Mouse (Mus musculus): ENCODE measurements around the gene Snx30. TPM values are rescaled to one million over a fixed set of nuclear protein-coding genes. Genes with fewer than 3 reads are reported as not detected.

Gene Snx30
- polyA plus RNA-seq, 1 experiment = 16.0 TPM

- TF ChIP-seq CTCF (IDR thresholded peaks at IDR 0.05; ENCODE audit: borderline replicate concordance, extremely low read depth, insufficient read depth, insufficient read length) (no peak), POLR2A (IDR thresholded peaks at IDR 0.05; ENCODE audit: borderline replicate concordance, extremely low read depth, insufficient read depth, insufficient read length, poor library complexity, severe bottlenecking) (no peak)
- no peak for DNase-seq (ENCODE audit: low read depth)
Measured at GRCm38 (mm10) chr4:59814094-59814493, 8.5 kb downstream of the Snx30 start.

GRCm38 (mm10) chr4:59815121-59815810 is 9.6 kb downstream of the Snx30 start:
- no peak for DNase-seq (ENCODE audit: low read depth)
- TF ChIP-seq POLR2A (IDR thresholded peaks at IDR 0.05; ENCODE audit: borderline replicate concordance, extremely low read depth, insufficient read depth, insufficient read length, poor library complexity, severe bottlenecking) (no peak), CTCF (IDR thresholded peaks at IDR 0.05; ENCODE audit: borderline replicate concordance, extremely low read depth, insufficient read depth, insufficient read length) (no peak)

DNA sequence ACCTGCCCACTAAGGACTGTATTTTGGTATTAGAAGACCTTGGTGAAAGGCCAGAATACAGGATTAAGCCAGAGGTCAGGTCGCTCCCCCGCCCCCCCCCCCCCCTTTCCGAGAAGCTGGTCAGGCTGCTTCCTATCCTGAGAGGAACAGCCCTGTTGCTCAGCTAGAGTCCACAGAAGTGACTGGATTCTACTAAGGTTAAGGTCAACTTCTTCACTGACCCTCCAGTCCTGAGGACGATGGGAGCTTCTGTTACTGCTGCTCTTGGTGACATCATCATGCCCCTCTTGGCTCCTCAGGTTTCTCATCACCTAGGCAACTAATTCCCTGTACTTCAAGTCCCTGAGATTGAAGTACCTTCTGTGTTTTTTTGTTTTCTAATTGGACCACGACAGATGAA is 10.4 kb downstream of the Snx30 start:
- no peak for TF ChIP-seq CTCF (IDR thresholded peaks at IDR 0.05; ENCODE audit: borderline replicate concordance, extremely low read depth, insufficient read depth, insufficient read length)
- no peak for TF ChIP-seq POLR2A (IDR thresholded peaks at IDR 0.05; ENCODE audit: borderline replicate concordance, extremely low read depth, insufficient read depth, insufficient read length, poor library complexity, severe bottlenecking)
- DNase-seq (ENCODE audit: low read depth) = no peak

GRCm38 (mm10) chr4:59816477-59816876 is 10.8 kb downstream of the Snx30 start:
- TF ChIP-seq CTCF (IDR thresholded peaks at IDR 0.05; ENCODE audit: borderline replicate concordance, extremely low read depth, insufficient read depth, insufficient read length) = no peak
- no peak for TF ChIP-seq POLR2A (IDR thresholded peaks at IDR 0.05; ENCODE audit: borderline replicate concordance, extremely low read depth, insufficient read depth, insufficient read length, poor library complexity, severe bottlenecking)
- DNase-seq (ENCODE audit: low read depth) = no peak

DNA sequence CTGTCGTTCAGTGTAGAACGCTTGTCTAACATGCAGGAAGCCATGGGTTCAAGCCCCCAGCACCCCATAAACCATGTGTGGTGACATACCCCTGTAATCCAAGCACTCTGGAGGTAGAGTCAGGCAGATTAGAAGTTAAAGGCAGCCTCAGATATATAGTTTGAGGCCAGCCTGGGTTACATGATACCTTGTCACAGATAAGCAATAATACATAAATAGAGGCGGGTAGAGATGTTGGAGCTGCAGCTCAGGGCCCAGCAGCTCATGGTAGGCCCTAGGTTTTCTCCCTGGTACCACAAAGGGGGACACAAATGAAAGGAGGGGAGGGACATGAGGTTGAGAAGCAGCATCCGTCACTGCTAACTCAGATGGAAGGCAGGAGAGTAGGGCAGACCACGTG is 12.2 kb downstream of the Snx30 start:
- DNase-seq (ENCODE audit: low read depth) = no peak
- no peak for TF ChIP-seq CTCF (IDR thresholded peaks at IDR 0.05; ENCODE audit: borderline replicate concordance, extremely low read depth, insufficient read depth, insufficient read length)
- TF ChIP-seq POLR2A (IDR thresholded peaks at IDR 0.05; ENCODE audit: borderline replicate concordance, extremely low read depth, insufficient read depth, insufficient read length, poor library complexity, severe bottlenecking) = no peak

GRCm38 (mm10) chr4:59818498-59818897 is 12.9 kb downstream of the Snx30 start:
- no peak for DNase-seq (ENCODE audit: low read depth)
- TF ChIP-seq CTCF (IDR thresholded peaks at IDR 0.05; ENCODE audit: borderline replicate concordance, extremely low read depth, insufficient read depth, insufficient read length) (no peak), POLR2A (IDR thresholded peaks at IDR 0.05; ENCODE audit: borderline replicate concordance, extremely low read depth, insufficient read depth, insufficient read length, poor library complexity, severe bottlenecking) (no peak)

DNA sequence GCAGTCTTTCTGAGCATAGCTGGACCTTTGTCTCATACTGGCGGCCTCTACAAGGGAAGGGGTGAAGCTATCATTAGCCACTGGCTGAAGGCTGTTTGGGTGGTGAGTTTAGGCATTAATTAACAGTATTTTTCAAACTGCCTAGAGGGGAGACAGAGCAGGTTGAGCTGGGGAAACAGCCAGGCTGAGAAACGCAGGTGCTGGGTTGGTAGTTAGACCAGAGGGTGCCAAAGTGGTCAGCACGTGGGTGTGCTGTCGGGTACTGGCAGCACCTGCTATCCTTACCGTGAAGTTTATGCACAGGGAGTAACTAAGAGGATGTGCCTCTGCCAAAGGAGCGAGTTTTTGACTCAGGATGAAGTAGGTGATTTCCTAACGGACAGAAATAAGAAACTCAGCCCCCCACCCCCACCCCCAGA is 13.4 kb downstream of the Snx30 start:
- TF ChIP-seq POLR2A (IDR thresholded peaks at IDR 0.05; ENCODE audit: borderline replicate concordance, extremely low read depth, insufficient read depth, insufficient read length, poor library complexity, severe bottlenecking) (no peak), CTCF (IDR thresholded peaks at IDR 0.05; ENCODE audit: borderline replicate concordance, extremely low read depth, insufficient read depth, insufficient read length) (no peak)
- peak; percentile 85 for DNase-seq (ENCODE audit: low read depth)

GRCm38 (mm10) chr4:59819477-59820022 is 13.9 kb downstream of the Snx30 start:
- DNase-seq (ENCODE audit: low read depth) = peak; percentile 92
- TF ChIP-seq CTCF (IDR thresholded peaks at IDR 0.05; ENCODE audit: borderline replicate concordance, extremely low read depth, insufficient read depth, insufficient read length) (no peak), POLR2A (IDR thresholded peaks at IDR 0.05; ENCODE audit: borderline replicate concordance, extremely low read depth, insufficient read depth, insufficient read length, poor library complexity, severe bottlenecking) (no peak)

- no peak for TF ChIP-seq POLR2A (IDR thresholded peaks at IDR 0.05; ENCODE audit: borderline replicate concordance, extremely low read depth, insufficient read depth, insufficient read length, poor library complexity, severe bottlenecking)
- TF ChIP-seq CTCF (IDR thresholded peaks at IDR 0.05; ENCODE audit: borderline replicate concordance, extremely low read depth, insufficient read depth, insufficient read length) = no peak
- no peak for DNase-seq (ENCODE audit: low read depth)
Measured at GRCm38 (mm10) chr4:59821516-59821915, 15.9 kb downstream of the Snx30 start.

- no peak for DNase-seq (ENCODE audit: low read depth)
- no peak for TF ChIP-seq POLR2A (IDR thresholded peaks at IDR 0.05; ENCODE audit: borderline replicate concordance, extremely low read depth, insufficient read depth, insufficient read length, poor library complexity, severe bottlenecking)
- TF ChIP-seq CTCF (IDR thresholded peaks at IDR 0.05; ENCODE audit: borderline replicate concordance, extremely low read depth, insufficient read depth, insufficient read length) = no peak
Measured at GRCm38 (mm10) chr4:59822119-59822518, 16.5 kb downstream of the Snx30 start.

- DNase-seq (ENCODE audit: low read depth) = peak; percentile 60
- TF ChIP-seq POLR2A (IDR thresholded peaks at IDR 0.05; ENCODE audit: borderline replicate concordance, extremely low read depth, insufficient read depth, insufficient read length, poor library complexity, severe bottlenecking) (no peak), CTCF (IDR thresholded peaks at IDR 0.05; ENCODE audit: borderline replicate concordance, extremely low read depth, insufficient read depth, insufficient read length) (no peak)
Measured at GRCm38 (mm10) chr4:59823470-59823869, 17.8 kb downstream of the Snx30 start.

GRCm38 (mm10) chr4:59824860-59825259 is 19.2 kb downstream of the Snx30 start:
- TF ChIP-seq POLR2A (IDR thresholded peaks at IDR 0.05; ENCODE audit: borderline replicate concordance, extremely low read depth, insufficient read depth, insufficient read length, poor library complexity, severe bottlenecking) (no peak), CTCF (IDR thresholded peaks at IDR 0.05; ENCODE audit: borderline replicate concordance, extremely low read depth, insufficient read depth, insufficient read length) (no peak)
- no peak for DNase-seq (ENCODE audit: low read depth)
